Mouse (Mus musculus): ENCODE data around the gene BC035044.
A peak's percentile ranks its signal among the peaks of the same experiment; 100 is the strongest.
"Not testable (repeated sequence)": the region's sequence is repeated elsewhere in the genome, so short reads cannot be mapped to it uniquely, and the experiment has no call there.

BC035044 gene

DNA sequence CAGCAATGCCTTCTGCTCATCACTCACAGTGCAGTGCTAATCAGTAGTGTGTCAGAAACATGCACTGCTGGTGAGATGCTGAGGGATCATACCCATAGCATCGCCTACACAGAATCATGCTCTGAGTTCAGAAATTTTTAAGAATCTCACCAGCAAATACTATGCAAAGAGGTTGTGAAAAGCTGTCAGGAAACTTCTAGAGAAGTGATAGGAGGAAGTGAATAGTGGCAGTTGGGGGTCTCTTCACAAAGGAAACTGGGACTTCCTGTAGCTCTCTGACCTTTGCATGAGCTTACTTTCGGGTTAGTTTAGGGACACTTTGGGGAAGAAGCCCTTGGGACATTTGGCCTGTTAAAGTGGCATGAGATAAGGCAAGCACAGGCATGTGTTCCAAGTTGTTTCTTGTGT lies at the start of gene BC035044:
TSS of gene BC035044 (minus strand) at position 179 of the 408 bp plus-strand sequence.
- no peak for DNase-seq (ENCODE audit: low spot score)

DNA sequence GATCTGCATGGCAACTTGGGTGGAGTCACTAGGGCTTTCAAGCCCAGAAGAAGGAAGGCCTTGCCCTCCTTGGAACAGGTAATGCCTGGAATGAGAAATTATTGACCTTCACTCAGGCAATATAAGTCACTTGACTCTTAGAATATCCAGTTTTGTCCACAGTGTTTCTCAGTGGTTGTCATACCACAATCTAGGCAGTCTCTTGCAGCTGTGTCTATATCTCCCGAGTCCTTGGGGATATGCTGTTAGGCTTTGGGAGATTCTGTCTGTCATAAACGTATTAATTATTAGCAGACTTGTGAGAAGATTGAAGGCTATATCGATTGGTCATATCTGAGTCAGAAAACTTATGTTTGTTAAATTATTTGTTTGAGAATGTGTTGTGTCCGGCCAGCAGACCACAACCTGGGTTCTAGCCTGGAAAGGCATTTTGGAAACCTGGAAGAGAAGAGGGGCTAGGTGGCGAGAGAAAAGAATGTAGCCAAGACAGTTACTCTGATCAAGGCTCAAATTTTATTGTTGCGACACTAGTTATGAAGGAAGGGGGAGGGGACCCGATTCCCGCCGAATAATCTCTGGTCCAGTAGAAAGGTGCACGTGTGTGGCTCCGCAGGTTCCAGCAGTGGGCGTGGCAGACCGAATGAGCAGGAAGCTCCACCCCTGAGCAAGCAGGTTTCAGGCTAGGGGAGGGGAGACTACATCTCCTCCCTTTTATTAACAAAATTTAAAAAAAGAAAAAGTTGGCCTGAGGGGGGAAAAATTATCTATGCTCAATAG lies 45.2 kb upstream of the BC035044 start:
- not testable (repeated sequence) for DNase-seq (ENCODE audit: low spot score)

DNA sequence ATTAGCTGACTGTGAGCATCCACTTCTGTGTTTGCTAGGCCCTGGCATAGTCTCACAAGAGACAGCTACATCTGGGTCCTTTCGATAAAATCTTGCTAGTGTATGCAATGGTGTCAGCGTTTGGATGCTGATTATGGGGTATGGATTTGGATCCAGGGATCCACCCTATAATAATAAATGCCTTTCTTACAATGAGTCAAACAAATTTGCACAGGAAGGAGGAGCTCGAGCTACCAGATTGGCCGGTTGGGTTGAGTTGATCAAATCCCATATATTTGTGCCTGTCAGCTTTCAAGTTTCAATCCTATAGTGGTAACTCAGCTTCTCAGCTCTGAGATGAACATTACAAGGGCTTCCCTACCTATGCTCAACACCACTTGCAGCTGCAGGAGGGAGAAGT lies 43.2 kb upstream of the BC035044 start, which contains the start of gene Clec2g:
TSS of gene Clec2g (plus strand) at position 301 of the 400 bp plus-strand sequence.
- DNase-seq (ENCODE audit: low spot score) = not testable (repeated sequence)

DNA sequence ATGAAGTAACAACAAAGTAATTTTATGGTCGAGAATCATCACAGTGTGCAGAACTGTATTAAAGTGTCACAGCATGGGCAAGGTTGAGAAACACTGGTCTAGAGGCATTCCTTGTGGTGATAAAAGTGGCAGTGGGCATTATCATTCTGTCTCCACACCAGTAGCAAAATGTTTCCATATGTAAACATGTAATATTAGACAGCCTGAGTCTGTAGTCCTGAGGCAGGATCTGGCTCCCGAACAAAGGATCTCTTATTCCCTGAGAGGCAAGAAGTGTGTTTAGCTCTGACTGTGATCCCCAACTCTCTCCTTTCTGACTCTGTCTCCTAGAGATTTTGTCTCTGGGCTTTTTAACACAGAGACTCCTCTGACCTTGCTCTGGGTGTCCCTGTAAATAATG lies 42.1 kb upstream of the BC035044 start:
- DNase-seq (ENCODE audit: low spot score) = no peak

- DNase-seq (ENCODE audit: low spot score) = no peak
These were observed 26.4 kb upstream of the BC035044 start for GRCm38 (mm10) chr6:128917322-128917721.

GRCm38 (mm10) chr6:128913598-128914254 lies 22.8 kb upstream of the BC035044 start:
- no peak for DNase-seq (ENCODE audit: low spot score)

- not testable (repeated sequence) for DNase-seq (ENCODE audit: low spot score)
These were observed 10.0 kb upstream of the BC035044 start for GRCm38 (mm10) chr6:128900796-128901552.

DNA sequence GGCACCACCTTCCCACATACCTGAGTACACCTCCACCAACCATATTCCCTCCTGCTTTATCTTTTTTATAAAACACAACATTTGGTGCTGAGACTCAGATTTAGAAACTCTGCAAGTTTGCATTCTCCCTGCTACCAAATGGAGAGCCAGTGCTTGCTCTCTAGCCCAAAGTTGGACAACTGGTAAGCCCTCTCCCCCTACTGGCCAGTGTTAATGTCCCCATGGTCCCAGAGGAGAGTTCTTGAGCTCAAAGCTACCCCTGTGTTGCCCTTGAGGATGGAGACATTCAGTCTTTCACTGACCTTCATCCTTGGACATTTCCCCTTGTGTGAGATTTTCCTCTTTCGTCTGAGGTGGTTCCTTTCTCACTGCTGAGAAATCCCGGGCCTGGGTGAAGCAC lies 9.1 kb upstream of the BC035044 start:
- DNase-seq (ENCODE audit: low spot score) = no peak

DNA sequence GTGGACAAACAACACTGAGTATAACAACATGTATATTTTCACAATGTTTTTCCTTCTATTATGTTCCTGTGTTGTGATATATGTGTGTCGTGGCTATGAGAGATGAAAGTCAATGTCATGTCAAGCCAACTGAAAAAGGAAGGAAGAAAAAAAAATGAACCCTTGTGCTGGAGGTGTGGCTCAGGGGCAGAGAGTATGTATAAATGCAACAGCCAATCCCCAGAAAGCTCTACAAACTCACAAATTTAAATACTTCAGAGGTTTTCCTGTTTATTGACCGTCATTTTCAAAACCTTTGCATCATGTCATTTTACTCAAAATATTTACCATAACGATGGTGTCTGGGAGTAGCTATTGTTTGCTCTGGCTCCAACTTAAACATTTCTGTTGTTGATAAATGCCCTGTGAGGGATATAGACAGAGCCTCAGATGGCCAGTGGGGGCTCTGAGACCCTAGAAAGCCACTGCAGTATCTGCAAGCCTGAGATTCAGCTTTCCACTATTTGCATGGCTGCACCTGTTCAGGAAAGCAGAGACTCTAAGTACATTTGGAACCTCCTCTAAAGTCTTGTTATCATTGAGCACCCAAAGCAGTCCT lies 4.6 kb upstream of the BC035044 start:
- DNase-seq (ENCODE audit: low spot score) = no peak

DNA sequence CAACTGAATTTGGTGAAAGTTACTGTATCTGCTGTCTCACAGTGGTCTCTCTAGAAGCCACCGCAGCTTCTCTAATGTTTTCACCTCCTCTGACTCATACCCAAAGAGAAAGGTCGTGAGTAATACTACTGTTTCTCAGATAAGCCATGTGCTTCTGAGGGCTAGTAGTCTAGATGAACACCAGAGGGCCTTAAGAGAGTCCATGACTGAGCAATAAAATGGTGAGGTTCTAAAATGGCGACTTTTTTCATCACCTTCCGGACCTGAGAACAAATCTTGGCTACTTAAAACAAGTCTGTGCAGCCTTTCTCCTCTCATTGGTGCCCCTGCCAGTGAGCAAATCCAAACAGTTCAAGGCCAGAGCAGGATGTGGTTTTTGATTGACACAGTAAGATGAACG lies 2.1 kb downstream of the BC035044 start:
- no peak for DNase-seq (ENCODE audit: low spot score)

DNA sequence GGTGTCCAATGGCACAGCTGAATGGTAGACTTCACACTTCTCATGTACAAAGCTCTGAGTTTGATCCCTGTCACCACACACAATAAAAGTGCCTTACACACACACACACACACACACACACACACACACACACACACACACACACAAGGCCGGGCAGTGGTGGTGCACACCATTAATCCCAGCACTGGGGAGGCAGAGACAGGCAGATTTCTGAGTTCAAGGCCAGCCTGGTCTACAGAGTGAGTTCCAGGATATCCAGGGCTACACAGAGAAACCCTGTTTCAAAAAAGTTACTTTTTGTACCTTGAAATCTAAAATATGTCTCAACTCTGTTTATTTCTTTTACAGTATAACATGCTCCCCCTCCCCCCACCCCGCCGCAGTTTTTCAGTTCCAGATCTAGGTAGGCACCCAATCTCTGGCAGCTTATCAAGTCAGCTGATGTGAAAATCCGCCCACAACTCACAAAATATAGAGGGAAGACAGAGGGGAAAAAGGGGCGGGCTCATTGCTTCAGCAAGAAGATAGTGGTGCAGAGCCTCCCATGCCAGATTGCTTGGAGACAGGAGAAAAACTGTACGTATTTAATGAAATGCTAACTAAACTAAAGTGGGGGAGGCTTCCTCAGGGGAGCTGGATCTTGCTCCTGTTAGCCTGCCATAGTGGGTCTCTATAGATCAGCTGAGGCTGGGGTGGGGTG lies 3.7 kb downstream of the BC035044 start, which contains the start of gene Clec2i:
TSS of gene Clec2i (plus strand) at position 498 of the 700 bp plus-strand sequence.
- DNase-seq (ENCODE audit: low spot score) = not testable (repeated sequence)

DNA sequence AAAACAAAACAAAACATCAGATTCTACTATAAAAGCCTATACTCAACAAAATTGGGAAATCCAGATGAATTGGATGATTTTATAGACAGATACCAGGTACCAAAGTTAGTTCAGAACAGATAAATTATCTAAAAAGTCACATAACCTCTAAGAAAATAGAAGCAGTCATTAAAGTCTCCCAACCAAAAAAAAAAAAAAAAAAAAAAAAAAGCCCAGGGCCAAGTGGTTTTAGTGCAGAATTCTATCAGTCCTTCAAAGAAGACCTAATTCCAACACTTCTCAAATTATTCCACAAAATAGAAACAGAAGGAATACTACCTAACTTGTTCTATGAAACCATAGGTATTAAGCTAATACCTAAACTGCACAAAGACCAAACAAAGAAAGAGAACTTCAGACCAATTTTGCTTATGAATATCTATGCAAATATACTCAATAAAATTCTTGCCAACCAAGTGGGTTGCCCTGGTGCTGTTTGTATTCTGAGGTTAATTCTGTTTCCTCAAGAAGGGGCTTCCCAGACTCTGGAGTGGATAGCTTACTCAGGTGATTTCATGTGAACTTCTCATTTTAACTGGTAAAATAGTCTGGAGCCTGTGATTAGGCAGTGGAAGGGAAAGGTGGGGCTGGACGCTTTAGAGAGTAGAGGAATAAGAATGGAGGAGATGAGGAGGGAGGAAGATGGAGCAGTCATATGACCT lies 18.9 kb downstream of the BC035044 start:
- no peak for DNase-seq (ENCODE audit: low spot score)

DNA sequence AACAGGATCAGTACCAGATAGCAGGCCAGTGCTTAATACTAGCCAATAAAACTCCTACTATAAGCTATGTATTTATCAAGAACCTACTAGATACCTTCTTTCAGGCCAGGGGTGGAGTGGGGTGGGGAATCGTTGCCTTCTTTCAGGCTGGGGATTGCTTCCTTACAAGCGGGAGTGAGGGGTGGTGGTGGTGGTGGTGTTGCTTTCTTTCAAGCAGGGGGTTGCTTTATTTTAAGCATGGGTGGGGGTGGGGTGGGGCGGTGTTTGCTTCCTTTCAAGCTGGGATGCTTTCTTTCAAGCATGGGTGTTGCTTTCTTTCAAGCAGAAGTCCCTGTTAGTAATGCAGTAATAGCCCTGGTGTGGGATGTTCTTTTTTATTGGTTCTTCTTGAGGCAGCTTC lies 22.1 kb downstream of the BC035044 start:
- no peak for DNase-seq (ENCODE audit: low spot score)

DNA sequence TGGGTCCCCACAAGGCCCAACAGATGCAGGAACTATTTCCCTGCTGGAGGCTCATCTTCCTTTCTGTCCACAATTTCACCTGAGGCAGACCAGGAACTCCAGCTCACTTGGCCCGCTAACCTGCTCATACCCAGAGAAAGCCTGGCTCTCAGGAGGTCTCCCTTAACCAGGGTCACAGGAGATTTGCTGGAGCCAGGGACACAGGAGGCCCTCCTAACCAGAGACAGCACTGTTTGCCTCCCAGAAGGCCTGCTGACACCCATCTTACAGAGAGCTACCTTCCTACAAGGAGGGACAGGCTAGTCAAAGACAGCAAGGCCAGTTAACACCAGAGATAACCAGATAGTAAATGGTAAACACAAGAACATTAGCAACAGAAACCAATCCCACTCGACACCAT lies 33.0 kb downstream of the BC035044 start:
- DNase-seq (ENCODE audit: low spot score) = no peak

GRCm38 (mm10) chr6:128856250-128856649 lies 34.7 kb downstream of the BC035044 start:
- peak; percentile 83 for DNase-seq (ENCODE audit: low spot score)

DNA sequence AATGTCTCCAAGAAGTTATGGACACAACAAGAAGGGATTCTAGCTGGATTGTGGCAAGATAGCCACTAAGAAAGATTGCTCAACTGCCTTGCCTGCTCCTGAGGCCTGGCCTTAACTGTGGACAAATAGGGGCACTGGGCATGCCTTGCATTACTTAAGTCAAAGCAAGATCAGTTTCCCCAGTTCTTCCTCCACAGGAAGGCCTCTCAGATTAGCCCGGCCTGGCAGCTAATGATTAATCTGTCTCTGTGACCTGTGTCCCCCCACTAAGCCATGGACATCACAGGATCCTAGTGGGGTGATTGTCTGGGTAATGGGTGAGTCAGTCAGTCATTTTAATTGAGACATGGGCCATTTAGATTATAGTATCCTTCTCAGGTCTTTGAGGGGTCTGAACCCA lies 35.4 kb downstream of the BC035044 start:
- DNase-seq (ENCODE audit: low spot score) = no peak

DNA sequence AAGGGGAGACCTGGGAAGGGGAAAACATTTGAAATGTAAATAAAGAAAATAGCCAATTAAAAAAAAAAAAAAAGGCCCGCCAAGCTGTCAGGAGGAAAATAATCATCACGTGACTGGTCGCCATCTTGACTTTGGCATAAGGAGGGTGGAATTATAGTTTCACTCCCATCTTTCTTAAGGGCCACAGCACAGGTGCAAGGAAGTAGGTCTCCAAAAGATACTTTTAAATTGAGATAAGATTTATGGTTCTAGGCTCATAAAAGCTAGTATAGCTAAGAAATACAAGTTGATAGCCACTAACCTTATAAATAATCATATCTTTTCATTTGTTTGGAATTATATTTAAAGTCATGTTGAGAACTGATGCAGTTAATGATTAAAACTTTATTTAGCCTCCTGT lies 36.0 kb downstream of the BC035044 start:
- DNase-seq (ENCODE audit: low spot score) = no peak

- peak; percentile 74 for DNase-seq (ENCODE audit: low spot score)
These were observed 36.7 kb downstream of the BC035044 start for GRCm38 (mm10) chr6:128854024-128854820.

DNA sequence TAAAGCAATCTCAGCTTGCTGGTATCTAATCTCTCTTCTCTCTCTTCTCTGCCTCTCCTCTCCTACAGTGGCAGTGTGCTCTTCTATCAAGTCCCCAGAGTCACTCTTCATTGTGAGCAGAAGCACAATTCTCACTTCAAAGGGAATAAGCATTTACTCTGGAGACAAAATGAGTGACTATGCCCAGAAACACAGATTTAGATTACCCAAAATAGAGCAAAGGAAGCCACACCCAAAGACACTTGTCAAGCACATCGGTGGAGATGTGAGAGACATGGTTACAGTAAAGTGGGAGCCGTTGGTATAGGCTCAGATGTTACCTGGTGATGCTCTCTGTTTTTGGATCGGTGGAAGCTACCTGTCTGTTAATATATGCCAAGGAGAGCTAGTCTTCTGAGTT lies 38.2 kb downstream of the BC035044 start:
- DNase-seq (ENCODE audit: low spot score) = no peak

DNA sequence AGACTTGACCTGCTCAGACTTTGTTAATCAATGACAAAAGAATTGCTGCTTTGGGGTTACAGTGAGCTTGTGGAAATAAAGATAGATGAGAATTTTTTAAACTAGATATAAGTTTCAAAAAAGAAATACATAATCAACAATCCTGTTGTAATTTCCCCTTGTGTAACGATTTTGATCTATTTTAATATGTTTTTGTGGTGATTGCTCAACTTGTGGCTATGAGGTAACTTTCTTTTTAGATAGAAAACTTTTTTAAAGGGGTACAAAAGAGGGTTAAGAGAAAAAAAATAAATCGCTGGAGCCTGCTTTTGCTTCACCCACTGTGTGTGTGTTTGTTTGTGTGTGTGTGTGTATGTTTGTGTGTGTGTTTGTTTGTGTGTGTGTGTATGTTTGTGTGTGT lies 39.8 kb downstream of the BC035044 start:
- DNase-seq (ENCODE audit: low spot score) = no peak
